Mouse (Mus musculus) CD4-positive, CD25-positive, alpha-beta regulatory T cell, adult 4 months (primary cell): ENCODE results near the gene Tob2. TPM values are rescaled to one million over a fixed set of nuclear protein-coding genes. Genes with fewer than 3 reads are reported as not detected.

Experiments used
- ATAC-seq: one replicate; pipeline ENCODE4 v1.8.0; 2017
- polyA plus RNA-seq, 2 experiments: library from polyadenylated mRNA; unstranded; fragments of 100-300 nt; shearing (Covaris generic); gene quantifications; one replicate each; pipeline ENCODE4 v1.2.1; 2017

Gene Tob2
- polyA plus RNA-seq, 2 experiments from 2014 or later: 37.2 to 42.7 TPM

GRCm38 (mm10) chr15:81810671-81811598, 47.7 kb downstream of the Tob2 start:
- ATAC-seq: peak; percentile 96

GRCm38 (mm10) chr15:81810150-81810549, 48.4 kb downstream of the Tob2 start:
- ATAC-seq: no peak

GRCm38 (mm10) chr15:81809550-81809949, 49.0 kb downstream of the Tob2 start:
- no peak for ATAC-seq

GRCm38 (mm10) chr15:81808799-81809198, 49.8 kb downstream of the Tob2 start:
- no peak for ATAC-seq

GRCm38 (mm10) chr15:81806621-81807404, 51.8 kb downstream of the Tob2 start:
- no peak for ATAC-seq

- ATAC-seq: no peak
These were observed 53.0 kb downstream of the Tob2 start for GRCm38 (mm10) chr15:81805624-81806023.

- ATAC-seq: no peak
These were observed 53.7 kb downstream of the Tob2 start for GRCm38 (mm10) chr15:81804883-81805282.

GRCm38 (mm10) chr15:81804172-81804571, 54.4 kb downstream of the Tob2 start:
- no peak for ATAC-seq

GRCm38 (mm10) chr15:81803425-81803951, 55.1 kb downstream of the Tob2 start:
- ATAC-seq: no peak

- ATAC-seq: peak; percentile 10
These were observed 55.6 kb downstream of the Tob2 start for GRCm38 (mm10) chr15:81802941-81803351.

GRCm38 (mm10) chr15:81802001-81802890, 56.4 kb downstream of the Tob2 start, which contains the start of gene Tef:
TSS of gene Tef (plus strand) at chr15:81802421.
- ATAC-seq: peak; percentile 92

GRCm38 (mm10) chr15:81800391-81800790, 58.2 kb downstream of the Tob2 start:
- no peak for ATAC-seq

- no peak for ATAC-seq
These were observed 60.2 kb downstream of the Tob2 start for GRCm38 (mm10) chr15:81798421-81798820.

Other genes with a start within 250 kb of the Tob2 start
- gene L3mbtl2, start 194.9 kb downstream of the Tob2 start, polyA plus RNA-seq: 10 to 100 TPM; 23.6 to 44.0 TPM
- gene Chadl, start 161.5 kb downstream of the Tob2 start, polyA plus RNA-seq: 1 to 10 TPM; 1.5 to 2.3 TPM
- 1 to 10 TPM; 5.4 to 7.3 TPM for gene Zc3h7b, start 113.7 kb downstream of the Tob2 start, polyA plus RNA-seq
- 10 to 100 TPM; 43.0 to 54.0 TPM for gene Rangap1, start 113.3 kb downstream of the Tob2 start, polyA plus RNA-seq
- gene Tef, start 56.4 kb downstream of the Tob2 start, polyA plus RNA-seq: 10 to 100 TPM; 10.2 to 13.9 TPM
- gene Phf5a, start 13.1 kb upstream of the Tob2 start, polyA plus RNA-seq: 100 to 1,000 TPM in 1 of 2 experiments, 10 to 100 TPM in 1; 89.8 to 111 TPM
- 100 to 1,000 TPM in 1 of 2 experiments, 10 to 100 TPM in 1; 94.3 to 166 TPM for gene Aco2, start 13.5 kb upstream of the Tob2 start, polyA plus RNA-seq
- gene Polr3h, start 67.4 kb upstream of the Tob2 start, polyA plus RNA-seq: 10 to 100 TPM; 22.0 to 26.3 TPM
- not detected for gene Csdc2, start 78.0 kb upstream of the Tob2 start, polyA plus RNA-seq
- 10 to 100 TPM; 11.4 to 14.4 TPM for gene Pmm1, start 102.1 kb upstream of the Tob2 start, polyA plus RNA-seq
- not detected for gene 1700029P11Rik, start 121.7 kb upstream of the Tob2 start, polyA plus RNA-seq
- 10 to 100 TPM; 56.5 to 73.1 TPM for gene Xrcc6, start 129.0 kb upstream of the Tob2 start, polyA plus RNA-seq
- gene Desi1, start 175.1 kb upstream of the Tob2 start, polyA plus RNA-seq: 10 to 100 TPM in 1 of 2 experiments, 1 to 10 TPM in 1; 7.8 to 10.2 TPM
- gene Snu13, start 188.8 kb upstream of the Tob2 start, polyA plus RNA-seq: 100 to 1,000 TPM; 175 to 178 TPM
- not detected for gene 4930407I10Rik, start 200.4 kb upstream of the Tob2 start, polyA plus RNA-seq
- gene Mei1, start 211.2 kb upstream of the Tob2 start, polyA plus RNA-seq: not detected